In genomic region chr12:21229076-21229918, GRCm38 (mm10) we compare ENCODE assay signal across 10 mouse cellular contexts. TPM values are rescaled to one million over a fixed set of nuclear protein-coding genes. Genes with fewer than 3 reads are reported as not detected.
A peak's percentile ranks its signal among the peaks of the same experiment; 100 is the strongest.
DNase-seq lines count a peak whose midpoint lies in the region; ATAC-seq and TF ChIP-seq lines count a peak whose summit lies in the region.
"Had no signal": no experiment of that assay in that cellular context is flagged by ENCODE, and none has a peak within 500 bp of the region (broad histone marks: within the 10 kb centered on the region; RNA-seq: fewer than 3 reads in every experiment).

No protein-coding gene starts in this region.

- 65% methylated on average over 17 of the region's 17 CpGs for WGBS in heart, embryonic 11.5 days (ENCODE audit: insufficient replicate concordance)

- H3K27me3 ChIP-seq in heart, embryonic 11.5 days (ENCODE audit: control insufficient read depth, insufficient read depth, low read length): no peaks in the 10 kb centered on the region

- no peak overlapping the region for H3K4me2 ChIP-seq in heart, embryonic 11.5 days

- H3K4me3 ChIP-seq in heart, embryonic 11.5 days (ENCODE audit: low read depth, low read length): no peak overlapping the region
- no peak overlapping the region for H3K4me3 ChIP-seq in layer of hippocampus, adult 2 months
- H3K4me3 ChIP-seq: heart, adult 2 months had no signal

- no peak overlapping the region for H3K9ac ChIP-seq in heart, embryonic 11.5 days (ENCODE audit: low read depth, low read length)

- no peak overlapping the region for H3K27ac ChIP-seq in heart, embryonic 11.5 days (ENCODE audit: low read depth, low read length)
- H3K27ac ChIP-seq in layer of hippocampus, adult 2 months: peak overlapping the region; percentile 68
- H3K27ac ChIP-seq: heart, adult 2 months; kidney, postnatal 0 days had no signal

- TF ChIP-seq CTCF in layer of hippocampus, adult 2 months (conservative IDR thresholded peaks at IDR 0.05): no peak

- H3K4me1 ChIP-seq in heart, embryonic 11.5 days (ENCODE audit: control insufficient read depth, insufficient read depth, low read length): peaks cover 12% of the 10 kb centered on the region

- no peak for ATAC-seq in heart, embryonic 11.5 days (replicated peaks; ENCODE audit: insufficient number of reproducible peaks, low FRiP score, low TSS enrichment)

- peak; percentile 64 for DNase-seq in heart, adult 11 months
- DNase-seq in R1 (ENCODE audit: low read depth, low spot score): peak; percentile 28
- peak; percentile 47 to 54 for DNase-seq in layer of hippocampus, adult 2 months (ENCODE audit: low spot score in 2 of 2)
- peak; percentile 31 for DNase-seq in lung, postnatal 14 days
- no peak for DNase-seq in thymus, postnatal 36 days
- no peak for DNase-seq in cerebellum, postnatal 25 days
- DNase-seq in spleen, postnatal 36 days (ENCODE audit: low spot score in 2 of 2): no peak
- DNase-seq: heart, adult 2 months had no signal

- peaks cover 8% of the 10 kb centered on the region; the same call in 1 of the 2 replicates for H3K36me3 ChIP-seq in heart, embryonic 11.5 days (ENCODE audit: control insufficient read depth, insufficient read depth, low read length)

- no peaks in the 10 kb centered on the region for H3K9me3 ChIP-seq in heart, embryonic 11.5 days (replicated peaks; ENCODE audit: control insufficient read depth, low read length)

RNA-seq across cellular contexts. Expression of gene Cpsf3, which starts 55.9 kb away (rescaled TPM):
- polyA plus RNA-seq in heart, embryonic 11.5 days (2014; fragmentation: Nextera tagmentation; extraction: Ambion mirVana): 80.7 and 88.5 TPM in 2 replicates
- total RNA-seq in layer of hippocampus, adult 2 months (2021): 10 to 100 TPM; 51.0 to 55.8 TPM

RNA-seq across cellular contexts. Expression of gene Itgb1bp1, which starts 56.8 kb away (rescaled TPM):
- polyA plus RNA-seq in heart, embryonic 11.5 days (2014; fragmentation: Nextera tagmentation; extraction: Ambion mirVana): 36.6 and 41.6 TPM in 2 replicates
- 10 to 100 TPM; 38.4 to 40.8 TPM for total RNA-seq in layer of hippocampus, adult 2 months (2021)

Comparison
In these comparisons a context has a peak if more than half of its experiments do, and no peak if none do; other contexts are left out.
1. DNase-seq: peak in heart, adult 11 months (single experiment), R1 (single experiment), layer of hippocampus, adult 2 months (2 of 2) and lung, postnatal 14 days (single experiment); none in thymus, postnatal 36 days (0 of 2), cerebellum, postnatal 25 days (0 of 2) and spleen, postnatal 36 days (0 of 2).